Mouse (Mus musculus) ES-CJ7 (cell line): ENCODE results near the gene Elk3.

Experiments used
- DNase-seq: peaks from one replicate; pipeline ENCODE4 v3.0.0; 2011; ENCODE audit warnings: low read depth, low spot score

Gene Elk3

DNA sequence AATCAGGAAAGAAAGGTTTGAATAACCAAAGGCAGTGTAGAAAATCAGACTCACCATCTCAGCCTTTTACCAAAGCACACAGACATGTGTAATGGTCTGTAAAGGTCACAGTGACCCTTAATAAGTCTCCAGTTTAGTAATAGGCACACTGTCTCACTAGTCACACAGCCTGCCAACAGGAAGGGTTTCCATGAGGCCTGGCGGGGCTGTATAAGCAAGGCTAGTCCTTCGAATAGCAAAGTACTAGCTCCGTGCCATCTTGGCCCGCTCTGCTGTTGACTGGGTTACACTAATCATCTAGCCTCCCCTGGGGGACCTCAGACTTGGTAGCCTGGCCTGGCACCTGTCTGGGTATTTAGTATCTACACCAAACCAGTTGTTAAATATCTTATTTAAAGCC is 20.6 kb upstream of the Elk3 start:
- DNase-seq: no peak

DNA sequence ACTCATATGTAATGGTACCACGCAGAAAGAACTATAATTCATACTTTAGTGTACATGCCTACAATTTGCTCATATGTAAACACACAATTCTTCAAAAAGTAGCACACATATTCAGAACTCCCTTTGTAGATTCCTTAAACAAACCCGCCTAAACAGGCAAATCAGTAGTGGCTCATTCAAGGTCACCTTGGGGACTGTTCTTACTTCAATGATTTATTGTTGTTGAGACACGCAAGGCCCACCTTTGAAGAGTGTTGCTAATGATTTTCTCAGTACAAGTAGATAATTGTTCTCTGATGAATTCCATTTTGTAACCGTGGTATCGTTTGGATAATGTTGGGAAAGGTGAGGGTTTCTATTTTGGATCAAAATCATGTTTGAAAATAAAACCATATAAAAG is 17.4 kb upstream of the Elk3 start:
- no peak for DNase-seq

DNA sequence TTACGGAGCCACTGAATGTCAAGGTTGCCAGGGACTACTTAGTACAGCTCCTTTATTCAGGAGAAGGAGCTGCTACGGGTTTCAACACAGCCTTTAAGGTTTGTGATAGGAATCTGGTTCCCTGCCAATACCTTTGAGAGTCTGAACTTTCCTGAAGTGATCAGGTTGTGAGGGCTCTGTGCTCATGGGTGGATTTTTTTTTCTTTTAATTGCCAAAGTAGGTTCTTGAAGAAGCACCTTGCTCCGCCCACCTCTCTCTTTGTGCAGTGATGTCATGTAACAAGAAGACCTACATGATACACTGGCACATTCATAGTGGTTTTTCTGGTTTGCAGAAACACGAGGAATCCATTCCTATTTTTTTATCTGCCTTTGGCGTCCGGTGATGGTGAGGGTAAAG is 16.3 kb upstream of the Elk3 start:
- no peak for DNase-seq

DNA sequence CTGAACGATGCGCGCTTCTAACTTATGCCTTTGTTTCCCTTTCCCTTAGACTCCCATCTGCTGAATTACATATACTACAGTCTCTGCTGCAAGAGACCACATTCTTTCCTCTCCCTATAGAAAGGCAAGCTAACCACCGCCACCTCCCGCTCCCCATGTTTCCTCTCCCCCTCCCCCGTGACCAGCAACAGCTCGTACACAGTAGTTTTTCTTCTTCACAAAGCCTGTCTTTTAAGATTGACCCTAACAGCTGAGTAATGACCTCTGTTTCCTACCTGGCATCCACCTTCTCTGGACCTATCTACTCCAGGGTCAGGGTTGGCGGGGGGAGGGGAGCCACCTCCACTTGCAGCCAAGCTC is 15.8 kb upstream of the Elk3 start:
- DNase-seq: no peak

DNA sequence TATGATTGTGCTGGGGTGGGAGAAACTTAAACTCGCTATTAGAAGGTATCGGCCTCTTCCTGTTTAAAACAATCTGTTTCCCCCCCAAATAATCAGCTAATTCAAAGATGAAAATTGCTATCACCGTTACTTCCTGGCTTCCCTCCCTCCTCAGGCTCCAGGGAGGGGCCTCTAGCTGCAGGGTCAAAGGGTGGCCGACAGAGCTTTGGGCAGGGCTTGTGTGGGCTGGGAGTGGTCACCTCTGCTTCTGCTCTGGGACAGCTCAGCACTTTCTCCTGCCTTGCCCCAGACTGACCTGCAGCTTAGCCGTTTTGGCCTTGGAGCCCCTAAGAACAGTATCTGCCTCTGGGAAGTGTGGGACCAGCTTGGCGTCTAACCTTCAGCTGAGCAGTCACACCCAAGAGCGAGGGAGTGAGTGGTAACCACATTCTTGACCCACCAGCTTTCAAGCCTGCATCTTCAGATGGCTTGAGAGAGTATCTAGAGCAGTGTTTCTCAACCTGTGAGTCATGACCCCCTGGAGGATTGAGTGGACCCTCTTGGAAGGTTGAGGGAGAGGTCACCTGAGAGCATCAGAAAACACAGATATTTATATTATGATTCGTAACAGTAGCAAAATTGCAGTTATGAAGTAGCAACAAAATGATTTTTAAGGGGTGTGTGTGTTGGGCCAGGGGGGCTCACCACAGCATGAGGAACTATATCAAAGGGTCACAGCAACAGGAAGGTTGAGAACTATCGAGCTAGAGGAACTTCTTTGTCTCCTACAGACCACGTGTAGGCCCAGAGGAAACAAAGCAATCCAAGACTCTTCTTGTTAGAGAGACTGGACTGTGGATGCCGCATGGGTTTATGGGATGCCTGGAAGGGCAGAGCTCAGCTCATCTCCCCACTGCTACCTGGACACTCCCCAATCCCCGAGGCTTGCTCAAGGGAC is 15.1 kb upstream of the Elk3 start:
- peak; percentile 16 for DNase-seq

DNA sequence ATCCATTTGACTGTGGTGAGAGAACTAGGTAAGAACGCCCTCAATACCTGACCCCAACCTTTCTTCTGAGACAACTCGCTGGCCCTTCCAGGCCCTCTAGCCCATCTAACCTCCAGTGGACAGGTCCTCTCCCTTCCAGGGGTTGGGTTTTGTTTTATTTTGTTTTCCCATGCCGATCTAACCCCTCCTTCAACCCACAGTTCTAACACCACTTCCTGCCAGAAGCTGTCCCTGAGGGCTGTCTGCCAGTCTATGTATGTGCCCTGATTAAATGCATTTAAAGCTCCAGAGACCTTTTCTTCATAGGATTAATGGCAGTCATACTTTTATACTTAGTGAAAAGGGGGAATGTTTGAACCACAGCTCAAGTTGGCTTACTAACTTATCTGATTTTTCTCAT is 14.4 kb upstream of the Elk3 start:
- DNase-seq: no peak

DNA sequence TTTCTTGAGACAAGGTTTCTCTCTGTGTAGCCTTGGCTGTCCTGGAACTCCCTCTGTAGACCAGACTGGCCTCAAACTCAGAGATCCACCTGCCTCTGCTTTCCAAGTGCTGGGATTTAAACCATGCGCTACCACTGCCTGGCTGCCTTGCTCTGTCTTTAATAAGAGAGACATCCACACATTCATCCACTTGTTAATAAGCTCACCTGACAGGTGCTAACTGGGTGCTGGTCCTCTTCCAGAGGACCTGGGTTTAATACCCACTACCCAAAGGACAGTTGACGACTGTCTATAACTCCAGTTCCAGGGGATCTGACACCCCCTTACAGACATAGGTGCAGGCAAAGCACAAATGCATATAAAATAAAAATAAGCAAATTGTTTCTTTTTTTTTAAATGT is 13.5 kb upstream of the Elk3 start:
- DNase-seq: no peak

DNA sequence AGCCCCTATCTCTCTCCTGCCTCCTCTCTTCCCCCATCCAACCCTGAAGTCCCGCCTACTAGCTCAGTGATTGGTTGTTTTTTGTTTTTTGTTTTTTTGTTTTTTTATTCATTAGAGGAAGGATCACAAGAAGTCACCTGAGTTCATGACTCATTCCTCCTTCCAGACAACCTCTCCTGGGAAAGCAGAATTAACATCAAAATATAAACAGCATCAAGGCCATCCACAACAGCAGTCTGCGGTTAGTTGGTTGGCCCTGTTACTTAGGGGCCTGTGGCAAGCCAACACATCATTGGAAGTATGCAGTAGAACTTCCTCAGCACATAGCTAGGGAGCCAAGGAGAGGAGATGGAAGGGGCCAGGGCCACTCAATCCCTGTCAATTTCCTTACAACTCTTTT is 12.7 kb upstream of the Elk3 start:
- DNase-seq: peak; percentile 24

DNA sequence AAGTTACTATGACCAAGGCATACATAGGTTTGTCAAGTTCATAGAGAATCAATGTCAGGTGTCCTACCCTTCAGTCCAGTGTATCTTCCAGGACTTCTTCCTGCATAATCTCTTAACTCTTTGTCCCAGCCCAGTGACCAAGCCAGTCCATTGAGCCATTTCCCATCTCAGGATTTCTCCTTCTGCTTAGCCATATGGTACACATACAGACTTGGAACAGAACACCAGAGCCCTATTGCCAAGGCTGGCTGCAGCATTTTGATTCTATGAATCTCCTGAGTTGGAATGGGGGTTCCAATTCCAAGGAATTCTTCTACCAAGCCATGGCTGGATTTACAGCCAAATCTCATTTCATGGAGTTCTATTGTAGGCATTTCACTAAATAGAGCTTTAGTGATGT is 10.8 kb upstream of the Elk3 start:
- no peak for DNase-seq

DNA sequence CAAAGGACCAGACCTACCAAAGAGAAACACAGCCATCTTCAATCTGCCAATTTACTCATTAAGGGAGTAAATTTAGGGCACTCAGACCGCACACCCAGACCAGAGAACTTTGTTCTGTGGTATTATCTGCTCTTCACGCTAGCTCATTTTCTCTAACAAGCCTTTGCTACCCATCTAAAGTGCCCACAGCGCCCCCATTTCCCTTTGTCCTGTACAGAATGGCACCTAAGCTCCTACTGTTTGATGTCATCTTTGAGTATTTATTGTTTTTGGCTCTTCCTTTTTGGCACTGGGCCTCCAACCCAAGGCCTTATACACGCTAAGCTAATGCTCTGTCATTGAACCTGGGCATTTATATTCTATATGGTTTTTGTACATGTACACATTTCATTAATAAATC is 9.2 kb upstream of the Elk3 start:
- no peak for DNase-seq

DNA sequence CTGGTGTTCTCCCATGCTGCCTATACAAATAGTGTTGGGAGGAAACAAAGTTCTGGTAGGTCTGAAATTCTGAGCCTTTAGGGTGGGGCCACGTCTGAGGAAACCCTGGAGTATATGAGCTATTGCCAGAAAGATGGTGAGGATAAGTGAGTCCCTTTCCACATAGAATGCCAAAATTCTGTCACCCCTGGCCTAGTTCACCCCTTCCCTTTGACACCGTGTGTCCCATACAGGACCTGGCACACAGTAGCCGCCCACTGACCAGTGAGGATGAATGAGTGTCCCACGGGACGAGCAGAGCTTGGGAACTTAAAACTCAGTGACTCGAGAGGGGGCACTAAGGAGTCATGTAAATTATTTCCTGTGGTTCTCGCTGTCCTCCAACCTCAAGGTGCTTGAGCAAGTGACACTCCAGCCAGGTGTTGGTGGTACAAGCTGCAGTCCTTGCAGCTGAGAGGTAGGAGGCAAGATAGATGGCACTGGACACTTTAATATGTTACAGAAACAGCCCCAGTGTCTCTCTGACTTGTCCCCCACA is 8.7 kb upstream of the Elk3 start:
- DNase-seq: no peak

DNA sequence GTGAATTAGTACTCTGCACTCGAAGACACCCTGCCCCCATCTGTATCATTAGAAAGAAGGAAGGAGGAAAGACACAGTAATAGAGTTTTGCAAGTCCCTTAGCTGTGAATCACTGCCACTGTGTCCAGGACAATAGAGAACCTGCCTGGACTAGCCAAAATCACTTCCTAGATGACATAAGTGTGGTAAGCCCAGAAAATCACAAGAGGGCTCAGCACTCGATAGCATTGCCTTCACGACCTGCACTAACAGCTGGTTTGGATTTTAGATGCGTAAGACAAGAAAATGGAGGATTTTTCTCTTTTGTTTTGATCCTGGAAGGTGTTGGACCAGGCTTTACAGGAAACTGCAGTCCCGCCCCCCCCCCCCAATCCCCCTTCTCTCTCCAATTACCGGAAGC is 6.0 kb upstream of the Elk3 start:
- DNase-seq: peak; percentile 21

DNA sequence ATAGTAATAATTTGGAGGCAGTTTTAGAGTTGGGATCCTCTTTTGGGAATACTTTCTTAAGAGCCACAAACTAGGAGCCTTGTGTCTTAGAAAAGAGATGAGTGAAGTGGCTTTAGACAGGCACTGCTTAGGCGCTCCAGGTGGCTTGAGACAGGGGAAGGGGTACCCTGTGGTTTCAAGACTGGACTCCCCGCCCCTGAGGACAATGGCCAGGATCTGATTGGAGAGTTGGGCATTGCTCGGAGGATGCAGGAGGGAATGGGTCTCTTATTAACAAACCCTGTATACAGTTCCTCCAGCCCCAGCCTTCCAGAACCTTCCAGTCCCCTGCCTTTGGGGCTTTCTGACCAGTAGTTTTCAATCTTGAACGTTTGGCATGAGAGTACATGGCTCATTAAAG is 641 bp upstream of the Elk3 start:
- no peak for DNase-seq

DNA sequence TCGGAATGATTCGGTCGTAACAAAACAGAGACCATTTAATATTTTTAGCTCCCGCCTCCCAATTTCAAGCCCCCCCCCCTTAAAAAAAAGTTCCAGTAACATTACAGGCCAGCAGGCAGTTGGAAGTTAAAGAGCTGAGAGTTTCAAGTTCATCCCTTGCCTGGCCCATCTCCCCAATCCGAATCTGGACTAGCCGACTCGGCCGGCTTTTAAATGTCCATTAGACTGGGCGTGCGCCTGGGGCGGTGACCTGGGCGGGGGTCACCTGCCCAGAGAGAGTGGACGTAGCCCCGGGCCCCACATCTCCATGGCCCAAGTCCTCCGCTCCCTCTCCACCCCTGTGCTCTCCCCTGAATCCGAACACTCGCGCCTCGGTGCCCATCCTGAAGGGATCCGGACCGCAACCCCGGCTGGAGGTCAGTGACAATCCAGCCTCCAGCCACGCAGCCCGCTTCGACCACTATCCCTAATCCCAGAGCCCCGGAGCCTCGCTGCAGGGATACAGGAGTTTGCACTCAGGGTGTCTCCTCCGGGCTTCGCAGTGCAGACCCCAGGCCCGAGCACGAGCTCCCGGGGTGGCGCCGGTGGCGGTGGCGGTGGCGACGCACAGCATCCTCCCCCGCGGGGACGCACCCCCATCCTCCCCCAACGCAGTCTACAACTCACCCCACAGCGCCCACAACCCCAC is 857 bp downstream of the Elk3 start:
- DNase-seq: no peak

DNA sequence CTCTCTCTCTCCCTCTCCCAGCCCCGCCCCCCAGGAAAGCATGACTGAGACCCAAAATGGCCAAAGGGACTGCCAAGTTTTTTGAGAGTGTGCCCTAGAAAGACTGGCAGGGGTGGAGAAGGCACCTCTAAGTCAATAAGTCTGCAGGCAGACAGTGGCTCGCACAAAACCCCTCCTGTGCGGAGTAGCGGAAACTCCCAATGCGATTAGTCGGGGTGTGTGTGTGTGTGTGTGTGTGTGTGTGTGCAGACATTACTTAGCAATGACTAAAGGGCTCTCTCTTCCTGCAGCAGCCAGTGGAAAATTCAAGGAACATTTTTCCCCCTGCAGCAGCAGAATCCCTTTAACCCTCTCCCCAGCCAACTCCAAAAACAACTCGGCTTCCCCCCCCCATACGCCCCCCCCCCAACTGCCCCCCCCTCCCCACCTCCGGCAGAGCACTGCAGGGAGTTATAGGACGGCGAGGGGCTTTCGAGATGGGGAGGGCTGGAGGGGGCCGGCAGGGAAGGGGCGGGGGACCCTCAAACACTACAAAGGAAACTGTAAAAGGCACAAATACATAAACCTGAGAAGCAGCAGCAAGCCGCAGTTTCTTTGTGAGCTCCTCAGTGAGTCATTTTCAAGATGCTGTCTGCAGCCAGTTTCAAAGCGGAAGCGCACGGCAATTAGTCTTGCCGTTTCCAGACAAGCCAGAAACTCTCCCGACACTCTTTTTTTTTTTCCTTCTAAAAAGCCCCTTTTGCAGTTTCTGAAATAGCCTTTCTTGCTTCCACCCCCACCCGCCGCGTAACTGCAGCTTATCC is 1.6 kb downstream of the Elk3 start:
- DNase-seq: peak; percentile 59

DNA sequence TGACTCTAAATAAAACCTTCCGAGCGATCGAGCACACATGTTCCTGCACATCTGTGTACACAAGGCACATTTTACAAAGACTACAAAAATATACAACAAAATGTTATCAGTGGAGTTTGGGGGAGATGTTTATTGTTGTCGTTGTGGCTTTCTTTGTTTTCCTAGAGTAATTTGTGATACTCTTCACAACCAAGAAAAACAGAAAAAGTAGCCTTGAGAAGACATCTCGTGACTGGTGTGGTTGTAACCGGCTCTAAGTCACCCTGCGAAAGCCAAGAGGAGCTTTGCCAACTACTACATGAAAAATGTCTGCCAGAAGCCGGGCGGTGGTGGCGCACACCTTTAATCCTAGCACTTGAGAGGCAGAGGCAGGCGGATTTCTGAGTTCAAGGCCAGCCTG is 4.6 kb downstream of the Elk3 start:
- DNase-seq: no peak

DNA sequence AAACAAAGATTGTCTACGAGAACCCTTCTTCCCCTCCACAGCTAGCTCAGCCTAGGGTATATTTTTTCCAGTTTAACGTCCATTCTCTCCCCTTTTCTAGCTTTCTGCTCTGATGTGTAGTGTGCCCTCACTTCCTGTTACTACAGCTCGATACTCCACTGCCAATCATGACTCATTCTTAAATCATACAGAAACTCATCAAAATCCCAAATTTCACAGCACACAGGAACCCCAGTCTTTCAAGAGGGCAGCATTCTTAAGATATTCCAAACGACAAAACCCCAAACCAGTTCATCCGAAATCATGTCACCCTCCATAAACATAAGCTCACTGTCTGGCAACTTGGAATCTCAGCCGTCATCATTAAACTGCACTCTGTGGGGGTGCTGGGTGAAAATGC is 5.0 kb downstream of the Elk3 start:
- no peak for DNase-seq

DNA sequence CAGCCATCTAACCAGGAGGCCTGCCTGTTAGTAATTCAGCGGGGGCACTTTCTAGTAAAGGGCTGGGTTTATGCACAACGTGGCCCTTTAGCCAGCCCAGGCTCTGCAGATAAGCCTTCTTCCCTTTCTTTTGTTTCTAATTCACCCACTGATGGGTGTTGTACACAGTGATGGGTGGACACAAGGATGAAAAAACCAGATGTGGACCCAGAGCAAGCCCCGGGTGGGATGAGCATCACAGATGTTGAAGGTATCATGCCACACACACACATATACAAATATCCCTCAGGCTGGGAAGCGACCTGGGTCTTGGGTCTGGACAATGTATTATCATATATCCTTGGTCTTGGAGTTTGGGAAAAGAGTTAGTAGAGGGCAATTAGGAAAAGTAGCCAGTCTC is 7.7 kb downstream of the Elk3 start:
- DNase-seq: no peak

DNA sequence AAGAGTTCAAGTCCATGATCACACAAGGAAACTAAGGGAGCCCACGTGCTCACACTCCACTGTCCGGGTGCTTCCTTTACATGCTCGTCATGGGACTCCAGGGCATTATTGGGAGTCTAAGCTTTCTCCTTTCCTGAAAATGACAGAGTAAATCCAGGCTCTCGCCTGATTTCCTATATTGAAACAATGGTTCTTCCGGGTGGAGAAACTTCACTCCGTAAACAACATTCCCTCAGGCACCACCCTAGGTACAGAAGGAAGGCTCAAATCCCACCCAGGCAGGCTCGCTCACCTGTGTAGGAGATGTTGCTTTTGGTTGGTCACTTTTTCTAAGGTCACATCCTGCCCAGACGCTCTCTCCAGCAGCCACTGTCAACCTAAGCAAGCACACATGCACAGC is 9.1 kb downstream of the Elk3 start:
- DNase-seq: no peak

DNA sequence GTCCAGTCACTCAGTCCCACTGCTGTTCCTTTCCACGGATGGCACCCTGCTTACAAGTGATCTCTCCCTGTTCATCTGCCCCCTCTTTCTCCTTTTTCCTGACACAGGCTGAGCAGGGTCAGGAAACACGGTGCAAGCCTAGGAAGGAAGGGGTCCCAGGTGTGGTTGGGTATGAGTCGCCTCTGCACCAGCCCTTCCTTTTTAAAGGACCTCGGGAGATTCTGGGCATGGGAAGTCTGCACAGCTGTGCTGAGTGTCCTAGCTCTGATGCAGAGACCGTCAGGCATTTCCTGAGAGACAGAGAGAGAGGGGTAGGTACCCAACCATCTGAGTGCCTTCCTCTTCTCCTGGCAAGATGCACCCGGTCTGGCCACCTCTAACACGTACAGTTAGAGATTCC is 12.7 kb downstream of the Elk3 start:
- DNase-seq: no peak

DNA sequence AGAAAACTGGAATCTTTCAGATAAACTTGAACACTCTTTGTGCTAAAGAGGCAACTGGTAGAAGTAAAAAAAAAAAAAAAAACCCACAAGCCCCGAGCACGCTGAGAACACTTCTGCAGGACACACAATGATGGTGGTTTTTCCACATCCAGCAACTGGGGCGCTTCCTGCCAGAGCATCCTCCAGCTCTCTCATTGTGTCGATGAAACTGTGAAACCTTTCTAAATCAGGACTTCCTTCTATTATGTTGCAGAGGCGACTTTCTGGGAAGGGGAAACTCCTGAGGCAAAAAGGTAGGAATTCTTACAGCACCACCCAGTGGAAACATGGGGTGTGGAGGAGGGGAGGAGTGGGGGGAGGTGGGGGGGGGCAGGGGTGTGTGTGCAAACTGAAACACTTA is 13.2 kb downstream of the Elk3 start:
- peak; percentile 74 for DNase-seq

DNA sequence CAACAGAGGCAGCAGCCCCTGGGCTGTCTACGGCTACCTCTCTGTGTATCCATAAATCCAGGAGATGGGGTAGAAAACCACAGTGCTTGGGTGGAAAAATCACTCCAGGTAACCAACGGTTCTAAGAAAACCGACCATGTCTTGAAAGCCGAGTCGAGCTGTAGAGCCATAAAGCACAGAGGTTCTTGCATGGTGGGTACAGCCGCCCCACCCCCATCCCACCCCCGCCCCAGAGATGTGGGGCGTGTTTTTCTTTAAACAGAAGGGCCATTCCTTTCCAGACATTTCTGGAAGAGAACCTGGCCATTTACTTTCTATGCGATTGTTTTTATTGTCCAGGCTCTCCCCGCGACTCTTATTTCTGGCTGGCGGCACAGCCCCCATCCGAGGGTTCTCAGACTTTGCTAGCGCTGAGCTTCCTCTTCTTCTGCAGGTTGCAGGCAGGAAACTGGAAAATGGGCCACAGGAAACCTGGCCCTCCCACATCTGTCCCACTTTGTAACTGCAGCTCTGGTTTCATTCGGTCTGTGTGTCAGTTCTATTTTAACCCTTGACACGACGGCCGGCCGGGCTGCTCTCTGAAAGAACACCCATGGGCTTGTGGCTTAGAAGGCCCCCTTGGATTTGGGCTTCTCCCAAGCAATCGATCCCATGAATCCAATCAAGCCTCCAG is 16.3 kb downstream of the Elk3 start:
- DNase-seq: no peak
